In genomic region chr9:21015571-21016130, GRCm38 (mm10) we compare ENCODE assay signal across 8 mouse cellular contexts. TPM values are rescaled to one million over a fixed set of nuclear protein-coding genes. Genes with fewer than 3 reads are reported as not detected.
DNase-seq lines count a peak whose midpoint lies in the region; ATAC-seq lines count a peak whose summit lies in the region.

Gene Icam1, plus strand, starts transcription at chr9:21015985.

- peak within 1 kb of the TSS; percentile 68 for H3K27ac ChIP-seq in brown adipose tissue, adult 24 weeks (replicated peaks; ENCODE audit: low read depth, low read length)
- H3K27ac ChIP-seq in intestine, embryonic 16.5 days (ENCODE audit: low read length), result peak within 1 kb of the TSS; percentile 37; the same call in 1 of the 2 replicates
- H3K27ac ChIP-seq in liver, embryonic 16.5 days (ENCODE audit: low read length), result peak within 1 kb of the TSS; percentile 33
- H3K27ac ChIP-seq in neural tube, embryonic 13.5 days (replicated peaks), result no peak within 1 kb of the TSS

- H3K4me3 ChIP-seq in brown adipose tissue, adult 24 weeks (ENCODE audit: insufficient read depth, low read depth, low read length), result peak within 1 kb of the TSS; percentile 68
- peak within 1 kb of the TSS; percentile 53 for H3K4me3 ChIP-seq in intestine, embryonic 16.5 days (ENCODE audit: low read length)
- H3K4me3 ChIP-seq in liver, embryonic 16.5 days (ENCODE audit: low read depth, low read length), result peak within 1 kb of the TSS; percentile 58
- H3K4me3 ChIP-seq in neural tube, embryonic 13.5 days, result peak within 1 kb of the TSS; percentile 25

- WGBS in intestine, embryonic 16.5 days, result 1% methylated on average over 29 of the region's 30 CpGs
- WGBS in liver, embryonic 16.5 days (ENCODE audit: insufficient replicate concordance), result under 1% methylated on average over 30 of the region's 30 CpGs
- under 1% methylated on average over 30 of the region's 30 CpGs for WGBS in neural tube, embryonic 13.5 days

- peak; percentile 83 for DNase-seq in ES-CJ7 (ENCODE audit: low read depth, low spot score)
- peak; percentile 84 to 86 for DNase-seq in heart, adult 18-20 months
- DNase-seq in thymus, postnatal 4 days, result peak; percentile 88
- no peak for DNase-seq in cerebellum, adult 11-12 months

- H3K9ac ChIP-seq in intestine, embryonic 16.5 days (ENCODE audit: low read depth, low read length), result peak within 1 kb of the TSS; percentile 65
- H3K9ac ChIP-seq in liver, embryonic 16.5 days (ENCODE audit: low read depth, low read length), result peak within 1 kb of the TSS; percentile 35
- H3K9ac ChIP-seq in neural tube, embryonic 13.5 days, result 0 out of 2 replicates have a peak within 1 kb of the TSS, but pooled peaks have one; percentile 13

- peak; percentile 86 for ATAC-seq in intestine, embryonic 16.5 days
- ATAC-seq in liver, embryonic 16.5 days (ENCODE audit: low read depth), result peak; percentile 80
- no peak for ATAC-seq in neural tube, embryonic 13.5 days (ENCODE audit: low read depth)

- peaks cover 7% of the 10 kb centered on the region; the same call in 1 of the 2 replicates for H3K27me3 ChIP-seq in intestine, embryonic 16.5 days (replicated peaks; ENCODE audit: control insufficient read depth, insufficient read depth, low read length)
- peaks cover 41% of the 10 kb centered on the region for H3K27me3 ChIP-seq in liver, embryonic 16.5 days (ENCODE audit: control insufficient read depth, insufficient read depth, low read depth, low read length)
- peaks cover 76% of the 10 kb centered on the region for H3K27me3 ChIP-seq in neural tube, embryonic 13.5 days

- no peaks in the 10 kb centered on the region for H3K36me3 ChIP-seq in intestine, embryonic 16.5 days (ENCODE audit: control insufficient read depth, insufficient read depth, low read length)
- H3K36me3 ChIP-seq in liver, embryonic 16.5 days (ENCODE audit: control insufficient read depth, insufficient read depth), result no peaks in the 10 kb centered on the region
- no peaks in the 10 kb centered on the region for H3K36me3 ChIP-seq in neural tube, embryonic 13.5 days

- no peaks in the 10 kb centered on the region for H3K9me3 ChIP-seq in intestine, embryonic 16.5 days (ENCODE audit: control insufficient read depth, low read length)
- no peaks in the 10 kb centered on the region for H3K9me3 ChIP-seq in liver, embryonic 16.5 days (replicated peaks; ENCODE audit: control insufficient read depth, low read length)
- no peaks in the 10 kb centered on the region for H3K9me3 ChIP-seq in neural tube, embryonic 13.5 days

- H3K4me2 ChIP-seq in intestine, embryonic 16.5 days (ENCODE audit: low read depth, low read length), result peak within 1 kb of the TSS; percentile 71
- H3K4me2 ChIP-seq in liver, embryonic 16.5 days (ENCODE audit: low read depth, low read length), result peak within 1 kb of the TSS; percentile 67
- peak within 1 kb of the TSS; percentile 47 for H3K4me2 ChIP-seq in neural tube, embryonic 13.5 days

- peaks cover 12% of the 10 kb centered on the region; the same call in 1 of the 2 replicates for H3K4me1 ChIP-seq in brown adipose tissue, adult 24 weeks (ENCODE audit: control insufficient read depth, insufficient read depth, insufficient read length, low read length)
- H3K4me1 ChIP-seq in intestine, embryonic 16.5 days (ENCODE audit: control insufficient read depth, insufficient read depth, low read length), result peaks cover 24% of the 10 kb centered on the region
- H3K4me1 ChIP-seq in liver, embryonic 16.5 days (ENCODE audit: control insufficient read depth, low read depth, low read length), result peaks cover 27% of the 10 kb centered on the region
- peaks cover 10% of the 10 kb centered on the region for H3K4me1 ChIP-seq in neural tube, embryonic 13.5 days (replicated peaks)

RNA-seq across cellular contexts. Expression of gene Icam1, which starts in this region (rescaled TPM):
- polyA plus RNA-seq in brown adipose tissue, adult 24 weeks (2012; ENCODE audit: insufficient read depth, insufficient read length, missing spikeins), result 2.3 and 3.1 TPM in 2 replicates
- total RNA-seq in heart, adult 18-20 months (2021), result 1 to 10 TPM; 8.7 to 9.1 TPM
- 12.7 and 13.7 TPM in 2 replicates for polyA plus RNA-seq in intestine, embryonic 16.5 days (2015; fragmentation: Nextera tagmentation; extraction: Ambion mirVana)
- polyA plus RNA-seq in liver, embryonic 16.5 days (2015; fragmentation: Nextera tagmentation; extraction: Ambion mirVana), result 10.6 and 11.9 TPM in 2 replicates
- 3.9 and 4.8 TPM in 2 replicates for polyA plus RNA-seq in neural tube, embryonic 13.5 days (2015; fragmentation: Nextera tagmentation; extraction: Ambion mirVana)

Comparison
In these comparisons a context has a peak if more than half of its experiments do, and no peak if none do; other contexts are left out.
1. H3K9ac ChIP-seq: peak in every context shown above with its lines; median percentile 65 in intestine, embryonic 16.5 days; 35 in liver, embryonic 16.5 days; 13 in neural tube, embryonic 13.5 days.